Mouse (Mus musculus): ENCODE results near the gene Fto. TPM values are rescaled to one million over a fixed set of nuclear protein-coding genes. Genes with fewer than 3 reads are reported as not detected.

The Fto gene
- total RNA-seq, 2 experiments from 2014 or later, result 65.9 to 67.1 TPM

DNA sequence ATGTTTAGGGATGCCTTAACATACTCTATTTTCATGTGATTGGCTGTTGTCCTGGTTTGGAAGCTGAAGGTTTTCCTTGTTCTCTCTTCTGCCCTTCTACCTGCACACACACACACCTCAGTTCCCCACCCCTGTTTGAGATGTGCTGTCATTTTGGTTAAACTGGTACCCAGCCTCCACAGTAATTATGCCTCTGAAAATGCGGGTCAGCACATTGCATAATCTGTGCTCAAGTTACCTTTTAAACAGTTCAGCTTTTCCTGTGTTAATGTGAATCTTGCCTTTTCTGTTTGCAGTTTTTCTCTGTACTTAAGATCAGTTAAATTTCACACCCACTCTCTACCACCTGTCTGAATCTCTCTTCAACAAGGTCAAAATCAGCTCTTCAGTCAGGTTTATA is 113.2 kb downstream of the Fto start:
- DNase-seq (ENCODE audit: low spot score), result no peak

DNA sequence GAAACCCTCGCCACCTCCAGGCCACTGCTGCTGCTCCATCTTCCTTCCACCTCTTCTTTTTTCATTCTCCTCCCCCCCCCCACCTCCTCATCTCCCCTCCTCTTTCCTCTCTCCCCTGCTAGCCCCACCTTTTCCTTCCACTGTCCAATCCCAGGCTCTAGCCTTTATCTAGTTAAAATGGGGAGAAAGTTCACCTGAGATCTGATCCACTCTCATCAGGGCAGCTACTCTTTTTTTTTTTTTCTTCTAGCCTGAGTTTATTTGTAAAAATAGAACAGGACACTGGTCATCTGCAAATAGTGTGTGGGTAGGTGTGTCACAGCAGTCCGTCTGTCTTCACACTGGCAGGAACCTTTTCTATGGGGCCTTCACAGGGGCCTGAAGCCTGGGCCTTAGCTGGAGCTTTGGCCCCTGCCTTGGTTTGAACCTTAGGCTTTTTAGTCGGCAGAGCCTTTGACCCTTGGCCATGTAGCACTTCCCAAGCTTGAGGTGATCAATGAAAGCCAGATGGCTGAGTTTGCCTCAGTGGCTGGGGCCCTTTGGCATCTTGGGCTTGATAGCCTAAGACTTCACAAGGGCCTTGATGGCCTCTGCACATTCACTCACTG is 117.1 kb downstream of the Fto start:
- intact Hi-C loops (cut with DNase I), result no loop called here
- DNase-seq (ENCODE audit: low spot score), result no peak

More for the DNA sequence above, 113.2 kb downstream of the Fto start:
- intact Hi-C loops (cut with DNase I), result no loop called here

- intact Hi-C loops (cut with DNase I), result no loop called here
- DNase-seq (ENCODE audit: low spot score), result no peak
These were observed 122.7 kb downstream of the Fto start for GRCm38 (mm10) chr8:91436036-91436435.

DNA sequence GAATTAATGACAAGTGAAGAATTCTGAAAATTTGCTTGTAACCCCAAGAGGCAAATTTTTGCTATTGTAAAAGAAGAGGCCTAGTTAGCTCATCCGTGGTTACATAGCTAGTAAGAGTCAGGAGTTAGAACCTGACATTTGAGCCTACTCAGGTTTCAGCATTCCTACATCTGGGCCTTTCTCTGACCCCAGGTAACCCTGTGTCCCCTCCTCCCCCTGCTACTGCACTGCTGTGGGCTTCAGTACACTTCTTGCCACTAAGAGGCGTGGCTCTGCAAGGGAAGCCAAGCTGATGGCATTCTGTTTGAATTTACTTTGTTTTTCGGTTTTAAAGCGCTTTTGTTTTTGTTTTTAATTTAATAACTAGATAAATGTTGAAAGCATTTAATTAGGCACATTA is 130.6 kb downstream of the Fto start:
- no peak for DNase-seq (ENCODE audit: low spot score)
- intact Hi-C loops (cut with DNase I), result no loop called here

GRCm38 (mm10) chr8:91444636-91445410 is 131.5 kb downstream of the Fto start:
- intact Hi-C loops (cut with DNase I), result no loop called here
- no peak for DNase-seq (ENCODE audit: low spot score)

- intact Hi-C loops (cut with DNase I), result no loop called here
- DNase-seq (ENCODE audit: low spot score), result no peak
These were observed 132.2 kb downstream of the Fto start for GRCm38 (mm10) chr8:91445516-91445915.

DNA sequence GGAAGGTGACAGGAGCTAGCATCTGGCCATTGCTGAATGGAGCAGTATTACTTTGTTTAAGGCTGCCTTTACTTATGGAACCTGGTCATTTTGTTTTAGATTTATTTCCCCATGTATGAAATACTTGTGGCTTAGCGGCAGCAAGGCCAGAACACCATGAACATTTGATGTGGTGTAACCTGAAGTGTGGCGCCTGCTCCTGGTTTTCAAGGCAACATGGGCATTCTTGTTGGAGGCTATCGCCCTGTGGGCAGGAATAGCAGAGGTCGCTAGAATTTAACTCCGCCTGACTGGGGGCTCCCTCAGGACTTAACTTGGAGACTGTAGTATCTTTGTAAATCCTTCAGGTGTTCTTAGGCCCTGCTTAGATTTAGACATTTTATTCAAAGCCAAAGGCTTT is 132.7 kb downstream of the Fto start:
- no peak for DNase-seq (ENCODE audit: low spot score)
- intact Hi-C loops (cut with DNase I), result no loop called here

DNA sequence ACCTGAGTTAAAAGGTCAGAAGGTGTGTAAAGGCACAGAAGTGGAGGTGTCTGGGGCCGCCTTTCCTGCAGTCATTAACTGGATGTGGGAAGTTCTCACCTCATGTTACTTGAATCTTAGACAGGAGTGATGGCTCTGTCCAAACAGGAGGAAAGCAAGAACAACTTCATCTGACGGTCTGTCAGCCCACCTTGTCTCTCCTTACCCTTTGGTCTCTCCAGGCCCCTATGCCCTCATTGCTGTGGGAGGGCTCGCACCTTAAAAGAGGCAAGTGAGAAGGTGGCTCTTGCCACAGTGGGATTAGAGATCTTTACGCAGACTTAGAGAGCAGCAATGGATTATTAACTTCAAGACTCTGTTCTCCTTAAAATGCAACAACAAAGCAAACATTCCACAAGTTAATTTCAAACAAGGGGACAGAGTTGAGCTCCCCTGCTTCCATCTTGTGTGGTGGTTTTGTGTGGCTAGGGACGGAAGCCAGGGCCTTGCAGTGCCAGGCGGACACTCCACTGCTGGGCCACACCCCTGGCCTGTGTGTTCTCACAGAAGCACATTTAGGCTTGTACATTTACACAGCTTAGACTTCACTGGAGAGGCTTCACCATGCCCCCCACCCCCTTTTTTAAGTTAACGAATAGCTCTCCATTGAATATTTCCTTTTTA is 135.5 kb downstream of the Fto start:
- intact Hi-C loops (cut with DNase I), result no loop called here
- no peak for DNase-seq (ENCODE audit: low spot score)

DNA sequence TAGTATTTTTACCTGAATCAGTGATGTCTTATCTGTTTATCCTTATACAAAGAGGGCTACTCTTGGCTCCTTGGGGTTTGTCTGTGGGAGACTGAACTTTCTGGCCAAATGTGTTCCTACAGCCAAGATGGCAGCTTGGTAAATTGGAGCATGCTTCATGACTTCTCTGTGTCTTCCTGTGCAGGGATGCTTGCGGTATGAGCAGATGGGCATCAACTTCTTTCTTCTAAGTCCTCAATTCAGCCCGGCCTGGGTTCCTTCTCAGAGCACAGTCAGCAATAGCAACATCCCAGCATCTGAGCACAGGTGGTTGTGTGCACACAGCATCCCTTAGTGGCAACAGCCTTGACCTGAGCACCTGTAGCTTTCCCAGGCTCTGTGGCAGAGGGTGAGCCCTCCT is 141.6 kb downstream of the Fto start:
- DNase-seq (ENCODE audit: low spot score), result no peak
- intact Hi-C loops (cut with DNase I), result no loop called here

DNA sequence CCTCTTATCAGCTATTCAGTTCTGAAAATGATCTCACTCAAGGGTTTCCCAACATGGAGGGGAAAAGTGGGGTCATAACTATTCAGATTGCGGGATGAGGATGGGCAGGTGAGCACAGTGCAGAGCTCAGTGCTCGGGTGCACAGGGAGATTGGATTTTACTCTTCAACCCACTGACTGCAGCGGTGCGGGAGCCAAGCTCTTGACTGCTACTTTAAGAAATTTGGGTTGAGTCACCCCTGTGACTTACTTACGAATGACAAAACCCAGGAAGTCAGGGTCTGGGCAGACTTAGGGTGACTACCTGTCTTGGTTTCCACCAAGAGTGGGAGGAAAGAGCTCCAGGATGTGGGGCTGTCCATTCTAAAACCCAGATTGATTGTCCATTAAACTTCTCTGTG is 142.3 kb downstream of the Fto start:
- no peak for DNase-seq (ENCODE audit: low spot score)
- intact Hi-C loops (cut with DNase I), result no loop called here

GRCm38 (mm10) chr8:91458016-91458415 is 144.7 kb downstream of the Fto start:
- no peak for DNase-seq (ENCODE audit: low spot score)
- intact Hi-C loops (cut with DNase I), result no loop called here

- DNase-seq (ENCODE audit: low spot score), result no peak
- intact Hi-C loops (cut with DNase I), result no loop called here
These were observed 147.6 kb downstream of the Fto start for GRCm38 (mm10) chr8:91460965-91461364.

DNA sequence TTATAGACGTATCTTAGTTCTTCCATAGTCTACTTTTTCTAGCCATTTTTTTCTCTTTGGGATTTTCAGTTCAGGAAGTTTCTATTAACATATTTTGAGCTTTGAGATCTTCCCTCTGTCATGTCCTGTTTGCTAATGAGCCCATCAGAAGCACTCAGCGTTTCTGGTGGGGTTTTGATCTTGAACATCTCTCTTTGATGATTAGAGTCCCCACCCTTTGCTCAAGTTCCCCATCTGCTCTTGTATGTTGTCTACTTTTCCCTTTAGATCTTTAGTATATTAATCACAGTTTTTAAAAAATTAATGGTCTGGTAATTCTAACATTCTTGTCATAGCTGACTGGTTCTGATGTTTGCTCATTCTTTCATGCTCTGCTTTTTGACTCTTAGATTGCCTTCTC is 150.4 kb downstream of the Fto start:
- no peak for DNase-seq (ENCODE audit: low spot score)
- intact Hi-C loops (cut with DNase I), result no loop called here

DNA sequence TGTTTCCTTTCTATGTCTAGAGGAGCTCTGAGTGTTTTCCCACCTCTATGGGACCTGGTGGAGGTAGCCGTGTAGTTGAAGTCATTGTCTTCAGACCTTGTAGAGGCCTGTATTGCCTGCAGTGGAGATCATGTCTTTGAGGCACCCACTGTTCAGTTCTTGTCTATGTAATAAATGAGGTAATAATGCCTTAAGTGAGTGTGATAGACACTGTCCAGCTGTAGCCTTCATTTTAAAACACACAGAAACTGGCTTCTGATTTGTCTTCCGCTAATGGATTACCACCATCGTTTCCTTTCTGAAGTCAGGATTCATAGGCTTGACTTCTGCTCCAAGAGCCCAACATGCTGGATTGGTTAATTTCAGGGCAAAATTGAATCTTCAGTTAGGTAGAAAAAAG is 154.1 kb downstream of the Fto start:
- DNase-seq (ENCODE audit: low spot score), result no peak
- intact Hi-C loops (cut with DNase I), result no loop called here

GRCm38 (mm10) chr8:91467881-91468534 is 154.7 kb downstream of the Fto start:
- no peak for DNase-seq (ENCODE audit: low spot score)
- intact Hi-C loops (cut with DNase I), result no loop called here

DNA sequence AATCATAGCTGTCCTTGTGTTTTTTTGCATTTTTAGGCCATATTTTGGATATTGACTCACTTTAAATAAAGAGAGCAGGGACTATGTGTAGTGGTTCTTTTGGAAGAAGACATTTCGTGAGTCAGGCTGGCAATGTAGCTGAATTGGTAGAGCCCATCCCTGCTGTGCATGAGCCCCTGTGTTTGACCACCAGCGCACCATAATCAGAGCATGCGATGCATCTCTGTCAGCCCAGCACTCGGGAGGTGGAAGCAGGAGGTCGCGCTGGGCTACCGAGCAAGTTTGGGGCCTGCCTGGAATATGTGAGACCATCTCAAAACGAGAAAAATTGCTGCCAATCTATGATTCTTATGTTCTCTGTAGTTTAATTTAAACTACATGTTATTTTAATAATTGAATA is 156.1 kb downstream of the Fto start:
- intact Hi-C loops (cut with DNase I), result no loop called here

GRCm38 (mm10) chr8:91474731-91475279 is 161.5 kb downstream of the Fto start:
- intact Hi-C loops (cut with DNase I), result no loop called here
- DNase-seq (ENCODE audit: low spot score), result no peak

More for the DNA sequence above, 156.1 kb downstream of the Fto start:
- no peak for DNase-seq (ENCODE audit: low spot score)

- intact Hi-C loops (cut with DNase I), result no loop called here
These were observed 163.7 kb downstream of the Fto start for GRCm38 (mm10) chr8:91476988-91477387.

DNA sequence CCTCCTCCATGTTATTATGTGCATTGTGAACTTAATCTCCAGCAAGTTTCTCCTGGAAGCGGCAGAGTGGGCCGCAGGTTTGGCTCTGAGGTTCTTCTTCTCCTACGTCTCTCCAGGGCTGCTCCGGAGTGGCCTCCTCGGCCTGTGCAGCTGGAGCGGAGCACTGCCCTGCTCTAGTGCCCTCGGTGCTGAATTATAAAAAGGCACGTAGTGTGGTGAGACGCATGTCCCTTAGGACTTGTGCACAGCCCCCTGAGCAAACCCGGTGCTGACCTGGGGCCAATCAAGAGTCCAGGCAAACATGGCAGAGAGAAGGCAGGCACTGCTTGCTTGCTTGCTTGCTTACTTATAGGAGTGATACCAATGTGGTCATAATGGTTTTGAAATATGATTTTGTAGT is 164.1 kb downstream of the Fto start:
- intact Hi-C loops (cut with DNase I), result no loop called here

More at GRCm38 (mm10) chr8:91476988-91477387, 163.7 kb downstream of the Fto start:
- no peak for DNase-seq (ENCODE audit: low spot score)

DNA sequence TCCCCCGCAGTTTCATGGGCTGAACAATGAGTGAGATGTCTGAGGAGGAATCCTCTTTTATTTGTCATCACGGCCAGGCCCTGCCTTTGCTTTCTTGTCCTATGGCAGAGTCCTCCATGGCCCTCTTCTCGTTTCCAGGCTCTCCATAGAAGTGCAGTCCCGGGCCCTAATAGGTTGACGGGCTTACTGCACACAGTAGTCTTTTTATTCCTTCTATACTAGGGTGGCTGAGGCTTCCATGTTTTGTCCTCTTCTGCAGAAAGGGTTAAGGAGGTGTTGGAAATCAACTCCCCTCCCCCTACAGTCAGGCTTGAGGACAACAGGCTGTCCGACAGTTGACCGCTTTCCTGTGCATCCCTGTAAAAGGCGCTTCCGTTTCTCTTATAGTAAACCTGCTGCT is 169.2 kb downstream of the Fto start:
- DNase-seq (ENCODE audit: low spot score), result no peak
- intact Hi-C loops (cut with DNase I), result loop anchor here (10.0 kb wide), 1 partner anchor 288 kb away; the partner anchor contains the start of gene Aktip

More for the DNA sequence above, 164.1 kb downstream of the Fto start:
- DNase-seq (ENCODE audit: low spot score), result no peak

All from heart, postnatal 25 days (tissue).